Mouse (Mus musculus) embryonic facial prominence, embryonic 15.5 days (tissue): ENCODE data around the gene Hmmr. TPM values are rescaled to one million over a fixed set of nuclear protein-coding genes. Genes with fewer than 3 reads are reported as not detected.

Experiments
- polyA plus RNA-seq: library from polyadenylated mRNA; unstranded; fragments of >200 nt; fragmentation: Nextera tagmentation; extraction: Ambion mirVana; gene quantifications from 2 replicates; pipeline ENCODE4 v1.2.1, GENCODE M21; 2015

The Hmmr gene
- polyA plus RNA-seq, 1 experiment from 2014 or later: 35.5 TPM

Other genes with a start within 250 kb of the Hmmr start
- gene Mat2b, start 38.2 kb downstream of the Hmmr start, polyA plus RNA-seq: 96.0 and 107 TPM in 2 replicates
- gene Nudcd2, start 245 bp upstream of the Hmmr start, polyA plus RNA-seq: 118 and 124 TPM in 2 replicates
- 48.4 and 50.0 TPM in 2 replicates for gene Ccng1, start 21.9 kb upstream of the Hmmr start, polyA plus RNA-seq